Mouse (Mus musculus) adipocyte (in vitro differentiated cells): ENCODE measurements around the gene Mvp.

ENCODE experiments used
- DNase-seq: peaks from one replicate; pipeline ENCODE4 v3.0.0-alpha.2; 2016; ENCODE audit warnings: low spot score

The Mvp gene

GRCm38 (mm10) chr7:127019306-127019960 is 5.0 kb upstream of the Mvp start:
- no peak for DNase-seq

- DNase-seq: no peak
Observed at GRCm38 (mm10) chr7:127018416-127019305, 4.2 kb upstream of the Mvp start.

- DNase-seq: no peak
Observed at GRCm38 (mm10) chr7:127017950-127018345, 3.5 kb upstream of the Mvp start.

- peak; percentile 98 for DNase-seq
Observed at GRCm38 (mm10) chr7:127016971-127017949, 2.8 kb upstream of the Mvp start, which contains the start of gene Pagr1a. Gene Pagr1a, minus strand, starts transcription at chr7:127017352.

GRCm38 (mm10) chr7:127016486-127016938 is 2.1 kb upstream of the Mvp start:
- DNase-seq: no peak

GRCm38 (mm10) chr7:127016481-127016485 is 1.9 kb upstream of the Mvp start, which contains the start of gene Pagr1b:
Gene Pagr1b, minus strand, starts transcription at chr7:127016484.
- DNase-seq: no peak

- DNase-seq: peak; percentile 44
Observed at GRCm38 (mm10) chr7:127016081-127016480, 1.7 kb upstream of the Mvp start.

- DNase-seq: no peak
Observed at GRCm38 (mm10) chr7:127014993-127015392, 572 bp upstream of the Mvp start.

- no peak for DNase-seq
Observed at GRCm38 (mm10) chr7:127013385-127013784, 1.0 kb downstream of the Mvp start.

- no peak for DNase-seq
Observed at GRCm38 (mm10) chr7:127012845-127013244, 1.6 kb downstream of the Mvp start.

GRCm38 (mm10) chr7:127012374-127012773 is 2.0 kb downstream of the Mvp start:
- no peak for DNase-seq

- DNase-seq: no peak
Observed at GRCm38 (mm10) chr7:127011717-127012116, 2.7 kb downstream of the Mvp start.

GRCm38 (mm10) chr7:127011051-127011450 is 3.4 kb downstream of the Mvp start:
- no peak for DNase-seq

- no peak for DNase-seq
Observed at GRCm38 (mm10) chr7:127009307-127010085, 4.9 kb downstream of the Mvp start.

- DNase-seq: peak; percentile 79
Observed at GRCm38 (mm10) chr7:127008239-127009019, 6.0 kb downstream of the Mvp start.

GRCm38 (mm10) chr7:127007313-127008024 is 7.0 kb downstream of the Mvp start:
- DNase-seq: no peak

- no peak for DNase-seq
Observed at GRCm38 (mm10) chr7:127004122-127004875, 10.1 kb downstream of the Mvp start.

- no peak for DNase-seq
Observed at GRCm38 (mm10) chr7:127003620-127004019, 10.8 kb downstream of the Mvp start.

- DNase-seq: no peak
Observed at GRCm38 (mm10) chr7:126999568-126999967, 14.9 kb downstream of the Mvp start.

GRCm38 (mm10) chr7:126996449-126996848 is 18.0 kb downstream of the Mvp start:
- no peak for DNase-seq
